Mouse (Mus musculus): ENCODE results near the gene Ppp2r5a. TPM values are rescaled to one million over a fixed set of nuclear protein-coding genes. Genes with fewer than 3 reads are reported as not detected.

Gene Ppp2r5a
- polyA plus RNA-seq, 2 experiments = 21.0 to 23.8 TPM

- TF ChIP-seq CTCF (IDR thresholded peaks at IDR 0.05; ENCODE audit: low read depth) (no peak), EP300 (IDR thresholded peaks at IDR 0.05; ENCODE audit: low read depth) (no peak)
- no peak overlapping the region for H3K4me3 ChIP-seq (ENCODE audit: insufficient read depth in 1 of 2, low read depth in 2 of 2, low read length in 2 of 2)
- no peaks in the 10 kb centered on the region for H3K9me3 ChIP-seq (ENCODE audit: control insufficient read depth, low read length)
- H3K4me1 ChIP-seq (replicated peaks; ENCODE audit: control insufficient read depth in 2 of 2, insufficient read depth in 2 of 2, low read length in 1 of 2) = peaks cover 31 to 41% of the 10 kb centered on the region in 2 experiments
- WGBS (ENCODE audit: insufficient replicate concordance) = 76% methylated on average over 3 of the region's 3 CpGs
- no peaks in the 10 kb centered on the region for H3K27me3 ChIP-seq (ENCODE audit: control insufficient read depth, insufficient read depth, low read length)
- no peak for DNase-seq (ENCODE audit: low read depth in 3 of 3, low spot score in 3 of 3)
- H3K36me3 ChIP-seq (replicated peaks; ENCODE audit: control insufficient read depth, insufficient read depth, low read depth) = no peaks in the 10 kb centered on the region
- no peak overlapping the region for H3K4me2 ChIP-seq (ENCODE audit: low read depth)
- H3K9ac ChIP-seq (replicated peaks) = no peak overlapping the region
- ATAC-seq (ENCODE audit: insufficient read depth) = no peak
- H3K27ac ChIP-seq = no peak overlapping the region
These were observed 79.7 kb downstream of the Ppp2r5a start for GRCm38 (mm10) chr1:191323381-191323780.

DNA sequence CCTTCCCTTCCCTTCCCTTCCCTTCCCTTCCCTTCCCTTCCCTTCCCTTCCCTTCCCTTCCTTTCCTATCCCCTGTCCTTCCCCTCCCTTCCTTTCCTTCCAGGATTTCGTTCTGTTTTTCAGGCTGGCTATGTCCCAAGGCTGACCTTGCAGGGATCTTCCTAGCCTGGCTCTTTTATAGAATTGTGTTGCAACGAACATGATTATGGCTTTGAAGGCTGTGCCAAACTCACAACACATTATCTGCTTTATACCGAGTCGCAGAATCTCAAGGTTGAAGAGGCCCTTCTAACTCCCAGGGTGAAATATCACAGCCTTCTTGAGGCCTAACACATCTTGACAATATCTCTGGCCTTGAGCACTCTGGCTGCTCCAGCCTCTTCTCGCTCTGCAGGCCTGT, 84.4 kb downstream of the Ppp2r5a start:
- H3K4me3 ChIP-seq (ENCODE audit: insufficient read depth in 1 of 2, low read depth in 2 of 2, low read length in 2 of 2) = no peak overlapping the region
- TF ChIP-seq EP300 (IDR thresholded peaks at IDR 0.05; ENCODE audit: low read depth) (no peak), CTCF (IDR thresholded peaks at IDR 0.05; ENCODE audit: low read depth) (no peak)
- no peaks in the 10 kb centered on the region for H3K9me3 ChIP-seq (ENCODE audit: control insufficient read depth, low read length)
- H3K4me1 ChIP-seq (replicated peaks; ENCODE audit: control insufficient read depth in 2 of 2, insufficient read depth in 2 of 2, low read length in 1 of 2) = peaks cover 15 to 22% of the 10 kb centered on the region in 2 experiments
- DNase-seq (ENCODE audit: low read depth in 3 of 3, low spot score in 3 of 3) (peak in 1 of 3 experiments; percentile 29), ATAC-seq (ENCODE audit: insufficient read depth) (no peak)
- peak overlapping the region; percentile 32 for H3K9ac ChIP-seq (replicated peaks)
- H3K27ac ChIP-seq = peak overlapping the region; percentile 74
- 47% methylated on average over 5 of the region's 5 CpGs for WGBS (ENCODE audit: insufficient replicate concordance)
- no peaks in the 10 kb centered on the region for H3K27me3 ChIP-seq (ENCODE audit: control insufficient read depth, insufficient read depth, low read length)
- no peaks in the 10 kb centered on the region for H3K36me3 ChIP-seq (replicated peaks; ENCODE audit: control insufficient read depth, insufficient read depth, low read depth)
- H3K4me2 ChIP-seq (ENCODE audit: low read depth) = peak overlapping the region; percentile 71

DNA sequence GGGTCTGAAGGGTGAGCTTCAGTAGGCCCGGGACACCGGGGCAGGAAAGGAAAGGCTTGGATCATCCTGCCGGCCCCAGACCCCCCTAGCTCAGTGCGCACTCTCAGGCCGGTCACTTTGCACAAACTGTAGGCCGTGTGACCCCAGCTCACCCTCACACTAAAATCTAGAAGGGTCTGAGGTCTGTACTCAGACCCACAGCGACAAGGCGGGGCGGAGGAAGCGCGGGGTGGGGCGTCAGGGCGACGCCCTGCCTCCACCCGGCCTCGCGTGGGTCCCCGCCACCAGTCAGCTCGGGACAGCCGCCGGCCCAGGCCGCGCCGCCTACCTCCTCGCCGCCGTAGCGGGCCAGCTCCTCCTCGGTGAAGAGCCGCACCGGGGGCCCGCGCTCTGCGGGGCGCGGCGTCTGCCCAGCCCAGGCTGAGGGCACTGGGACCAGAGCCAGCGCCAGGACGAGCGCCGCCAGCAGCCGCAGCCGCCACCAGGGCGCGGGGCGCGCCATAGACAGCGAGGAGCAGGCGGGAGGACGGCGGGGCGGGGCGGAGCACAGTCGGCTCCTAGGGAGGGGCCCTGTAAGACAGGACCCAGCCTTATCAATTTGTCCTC, 85.4 kb downstream of the Ppp2r5a start, which contains the start of gene Nenf:
Gene Nenf, minus strand, starts transcription at position 604 of the 606 bp plus-strand sequence.
- Histone ChIP-seq H3K27ac (peak within 1 kb of the TSS; percentile 74), H3K9ac (replicated peaks) (peak within 1 kb of the TSS; percentile 83), H3K9me3 (ENCODE audit: control insufficient read depth, low read length) (no peaks in the 10 kb centered on the region), H3K4me3 (ENCODE audit: insufficient read depth in 1 of 2, low read depth in 2 of 2, low read length in 2 of 2) (peak within 1 kb of the TSS; percentile 65 to 79), H3K27me3 (ENCODE audit: control insufficient read depth, insufficient read depth, low read length) (no peaks in the 10 kb centered on the region), H3K4me1 (replicated peaks; ENCODE audit: control insufficient read depth in 2 of 2, insufficient read depth in 2 of 2, low read length in 1 of 2) (peaks cover 15 to 25% of the 10 kb centered on the region in 2 experiments), H3K4me2 (ENCODE audit: low read depth) (peak within 1 kb of the TSS; percentile 71), H3K36me3 (replicated peaks; ENCODE audit: control insufficient read depth, insufficient read depth, low read depth) (no peaks in the 10 kb centered on the region)
- TF ChIP-seq CTCF (IDR thresholded peaks at IDR 0.05; ENCODE audit: low read depth) (peak; percentile 25), EP300 (IDR thresholded peaks at IDR 0.05; ENCODE audit: low read depth) (no peak)
- ATAC-seq (ENCODE audit: insufficient read depth) = peak; percentile 98
- under 1% methylated on average over 54 of the region's 54 CpGs for WGBS (ENCODE audit: insufficient replicate concordance)
- peak; percentile 71 to 77 (median 74) for DNase-seq (ENCODE audit: low read depth in 3 of 3, low spot score in 3 of 3)

GRCm38 (mm10) chr1:191316818-191317217, 86.3 kb downstream of the Ppp2r5a start:
- H3K36me3 ChIP-seq (replicated peaks; ENCODE audit: control insufficient read depth, insufficient read depth, low read depth) = no peaks in the 10 kb centered on the region
- WGBS (ENCODE audit: insufficient replicate concordance) = 83% methylated on average over 8 of the region's 8 CpGs
- no peaks in the 10 kb centered on the region for H3K27me3 ChIP-seq (ENCODE audit: control insufficient read depth, insufficient read depth, low read length)
- DNase-seq (ENCODE audit: low read depth in 3 of 3, low spot score in 3 of 3) (no peak), ATAC-seq (ENCODE audit: insufficient read depth) (no peak)
- peak overlapping the region; percentile 74; the same call in 1 of the 2 replicates for H3K27ac ChIP-seq
- no peak overlapping the region for H3K4me3 ChIP-seq (ENCODE audit: insufficient read depth in 1 of 2, low read depth in 2 of 2, low read length in 2 of 2)
- no peaks in the 10 kb centered on the region for H3K9me3 ChIP-seq (ENCODE audit: control insufficient read depth, low read length)
- peaks cover 15 to 25% of the 10 kb centered on the region in 2 experiments for H3K4me1 ChIP-seq (replicated peaks; ENCODE audit: control insufficient read depth in 2 of 2, insufficient read depth in 2 of 2, low read length in 1 of 2)
- H3K9ac ChIP-seq (replicated peaks) = peak overlapping the region; percentile 83; the same call in 1 of the 2 replicates
- peak overlapping the region; percentile 71 for H3K4me2 ChIP-seq (ENCODE audit: low read depth)
- no peak for TF ChIP-seq EP300 (IDR thresholded peaks at IDR 0.05; ENCODE audit: low read depth)
- peak; percentile 18 for TF ChIP-seq CTCF (IDR thresholded peaks at IDR 0.05; ENCODE audit: low read depth)

- TF ChIP-seq EP300 (IDR thresholded peaks at IDR 0.05; ENCODE audit: low read depth) = no peak
- no peak for TF ChIP-seq CTCF (IDR thresholded peaks at IDR 0.05; ENCODE audit: low read depth)
- Histone ChIP-seq H3K4me3 (ENCODE audit: insufficient read depth in 1 of 2, low read depth in 2 of 2, low read length in 2 of 2) (no peak overlapping the region), H3K4me2 (ENCODE audit: low read depth) (no peak overlapping the region), H3K36me3 (replicated peaks; ENCODE audit: control insufficient read depth, insufficient read depth, low read depth) (no peaks in the 10 kb centered on the region), H3K27ac (no peak overlapping the region), H3K9me3 (ENCODE audit: control insufficient read depth, low read length) (no peaks in the 10 kb centered on the region), H3K27me3 (ENCODE audit: control insufficient read depth, insufficient read depth, low read length) (no peaks in the 10 kb centered on the region), H3K9ac (replicated peaks) (no peak overlapping the region), H3K4me1 (replicated peaks; ENCODE audit: control insufficient read depth in 2 of 2, insufficient read depth in 2 of 2, low read length in 1 of 2) (peaks cover 8 to 19% of the 10 kb centered on the region in 2 experiments)
- ATAC-seq (ENCODE audit: insufficient read depth) = no peak
- 66% methylated on average over 4 of the region's 4 CpGs for WGBS (ENCODE audit: insufficient replicate concordance)
- no peak for DNase-seq (ENCODE audit: low read depth in 3 of 3, low spot score in 3 of 3)
These were observed 89.1 kb downstream of the Ppp2r5a start for GRCm38 (mm10) chr1:191313926-191314325.
